ENCODE assay signal across 17 mouse cellular contexts in genomic region chr3:146376337-146377130, GRCm38 (mm10). TPM values are rescaled to one million over a fixed set of nuclear protein-coding genes. Genes with fewer than 3 reads are reported as not detected.
DNase-seq lines count a peak whose midpoint lies in the region; ATAC-seq and TF ChIP-seq lines count a peak whose summit lies in the region.
"Had no signal": no experiment of that assay in that cellular context is flagged by ENCODE, and none has a peak within 500 bp of the region (broad histone marks: within the 10 kb centered on the region; RNA-seq: fewer than 3 reads in every experiment).

No protein-coding gene starts in this region.

- H3K9ac ChIP-seq in hindbrain, embryonic 15.5 days, result no peak overlapping the region
- no peak overlapping the region for H3K9ac ChIP-seq in hindbrain, postnatal 0 days (replicated peaks; ENCODE audit: low read length)
- H3K9ac ChIP-seq in liver, embryonic 16.5 days (ENCODE audit: low read depth, low read length), result peak overlapping the region; percentile 46
- H3K9ac ChIP-seq: limb, embryonic 13.5 days had no signal

- WGBS in hindbrain, embryonic 15.5 days, result 75% methylated on average over 15 of the region's 15 CpGs
- WGBS in hindbrain, postnatal 0 days, result 82% methylated on average over 15 of the region's 15 CpGs
- WGBS in liver, embryonic 16.5 days (ENCODE audit: insufficient replicate concordance), result 59% methylated on average over 15 of the region's 15 CpGs

- 0 out of 2 replicates have a peak, but pooled peaks have one; percentile 11 for ATAC-seq in hindbrain, embryonic 15.5 days (ENCODE audit: low FRiP score, low read depth)
- ATAC-seq in hindbrain, postnatal 0 days, result no peak
- ATAC-seq in liver, embryonic 16.5 days (ENCODE audit: low read depth), result peak; percentile 97
- ATAC-seq in CD4-positive, CD25-positive, alpha-beta regulatory T cell, adult 4 months, result no peak

- H3K4me2 ChIP-seq in hindbrain, embryonic 15.5 days, result no peak overlapping the region
- H3K4me2 ChIP-seq in hindbrain, postnatal 0 days (ENCODE audit: low read depth, low read length), result no peak overlapping the region
- peak overlapping the region; percentile 62 for H3K4me2 ChIP-seq in liver, embryonic 16.5 days (ENCODE audit: low read depth, low read length)
- H3K4me2 ChIP-seq: limb, embryonic 13.5 days had no signal

- no peak for TF ChIP-seq CTCF in hindbrain, postnatal 0 days (IDR thresholded peaks at IDR 0.05; ENCODE audit: low read depth)

- H3K36me3 ChIP-seq in hindbrain, embryonic 15.5 days, result no peaks in the 10 kb centered on the region
- no peaks in the 10 kb centered on the region for H3K36me3 ChIP-seq in hindbrain, postnatal 0 days (ENCODE audit: insufficient read depth, low read length)
- no peaks in the 10 kb centered on the region for H3K36me3 ChIP-seq in liver, embryonic 16.5 days (ENCODE audit: control insufficient read depth, insufficient read depth)
- H3K36me3 ChIP-seq: embryonic facial prominence, embryonic 10.5 days; limb, embryonic 13.5 days had no signal

- no peak for DNase-seq in hindbrain, postnatal 0 days (ENCODE audit: low spot score)
- DNase-seq in c-Kit-negative CD71-positive TER-119-positive erythroid progenitor cells, embryonic 14.5 days (ENCODE audit: low read depth, low spot score), result peak; percentile 58
- peak; percentile 46 for DNase-seq in c-Kit-positive CD71-positive TER-119-negative erythroid progenitor cells, embryonic 14.5 days (ENCODE audit: low read depth)
- no peak for DNase-seq in frontal cortex, adult 2 months (ENCODE audit: extremely low spot score in 1 of 2, low spot score in 1 of 2)
- DNase-seq: adrenal gland, postnatal 36 days; cerebellum, postnatal 36 days; gastrocnemius, postnatal 36 days; heart, postnatal 14 days; lung, postnatal 14 days; right cerebral cortex, postnatal 25 days; thymus, adult 18-20 months had no signal

- peaks cover 4% of the 10 kb centered on the region; the same call in 1 of the 2 replicates for H3K4me1 ChIP-seq in hindbrain, embryonic 15.5 days (replicated peaks)
- no peaks in the 10 kb centered on the region for H3K4me1 ChIP-seq in hindbrain, postnatal 0 days (ENCODE audit: insufficient read depth, low read length)
- peaks cover 46% of the 10 kb centered on the region for H3K4me1 ChIP-seq in liver, embryonic 16.5 days (ENCODE audit: control insufficient read depth, low read depth, low read length)
- H3K4me1 ChIP-seq: limb, embryonic 13.5 days had no signal

- H3K27me3 ChIP-seq in hindbrain, embryonic 15.5 days, result peaks cover 13% of the 10 kb centered on the region; the same call in 1 of the 2 replicates
- H3K27me3 ChIP-seq in hindbrain, postnatal 0 days (ENCODE audit: insufficient read depth, low read length), result 0 out of 2 replicates have a peak, but pooled peaks cover 4% of the 10 kb centered on the region
- no peaks in the 10 kb centered on the region for H3K27me3 ChIP-seq in liver, embryonic 16.5 days (ENCODE audit: control insufficient read depth, insufficient read depth, low read depth, low read length)
- H3K27me3 ChIP-seq: CH12.LX; limb, embryonic 13.5 days had no signal

- no peaks in the 10 kb centered on the region for H3K9me3 ChIP-seq in hindbrain, embryonic 15.5 days
- no peaks in the 10 kb centered on the region for H3K9me3 ChIP-seq in hindbrain, postnatal 0 days (ENCODE audit: low read length)
- no peaks in the 10 kb centered on the region for H3K9me3 ChIP-seq in liver, embryonic 16.5 days (replicated peaks; ENCODE audit: control insufficient read depth, low read length)
- H3K9me3 ChIP-seq: embryonic facial prominence, embryonic 10.5 days; limb, embryonic 13.5 days had no signal

- no peak overlapping the region for H3K4me3 ChIP-seq in hindbrain, embryonic 15.5 days
- H3K4me3 ChIP-seq in hindbrain, postnatal 0 days (ENCODE audit: low read length), result no peak overlapping the region
- 0 out of 2 replicates have a peak overlapping the region, but pooled peaks have one; percentile 7 for H3K4me3 ChIP-seq in liver, embryonic 16.5 days (ENCODE audit: low read depth, low read length)
- H3K4me3 ChIP-seq: embryonic facial prominence, embryonic 10.5 days; limb, embryonic 13.5 days had no signal

- no peak overlapping the region for H3K27ac ChIP-seq in hindbrain, embryonic 15.5 days (replicated peaks)
- H3K27ac ChIP-seq in hindbrain, postnatal 0 days, result no peak overlapping the region
- peak overlapping the region; percentile 93 for H3K27ac ChIP-seq in liver, embryonic 16.5 days (ENCODE audit: low read length)
- H3K27ac ChIP-seq: embryonic facial prominence, embryonic 10.5 days; limb, embryonic 13.5 days had no signal

RNA-seq across cellular contexts. Expression of gene Ssx2ip, which starts 27.9 kb away (rescaled TPM):
- 17.0 and 18.0 TPM in 2 replicates for polyA plus RNA-seq in hindbrain, embryonic 15.5 days (2015; fragmentation: Nextera tagmentation; extraction: Ambion mirVana)
- 21.7 and 23.6 TPM in 2 replicates for total RNA-seq in hindbrain, postnatal 0 days (2014; rRNA removed)
- 21.7 and 23.5 TPM in 2 replicates for polyA plus RNA-seq in hindbrain, postnatal 0 days (2015; fragmentation: Nextera tagmentation; extraction: Ambion mirVana)
- 60.7 and 67.5 TPM in 2 replicates for polyA plus RNA-seq in liver, embryonic 16.5 days (2015; fragmentation: Nextera tagmentation; extraction: Ambion mirVana)
- polyA plus RNA-seq in CD4-positive, CD25-positive, alpha-beta regulatory T cell, adult 4 months (2017; shearing (Covaris generic)), result 1 to 10 TPM in 1 of 2 experiments, under 1 TPM in 1; 0.62 to 1.1 TPM
- polyA plus RNA-seq in frontal cortex, adult 2 months (2012; rRNA removed), result 38.1 and 38.9 TPM in 2 replicates

Comparison
In these comparisons a context has a peak if more than half of its experiments do, and no peak if none do; other contexts are left out.
1. ATAC-seq: peak in hindbrain, embryonic 15.5 days (single experiment) and liver, embryonic 16.5 days (single experiment); none in hindbrain, postnatal 0 days (single experiment) and CD4-positive, CD25-positive, alpha-beta regulatory T cell, adult 4 months (single experiment).
2. DNase-seq: peak in c-Kit-negative CD71-positive TER-119-positive erythroid progenitor cells, embryonic 14.5 days (single experiment) and c-Kit-positive CD71-positive TER-119-negative erythroid progenitor cells, embryonic 14.5 days (single experiment); none in hindbrain, postnatal 0 days (single experiment) and frontal cortex, adult 2 months (0 of 2).